Mouse (Mus musculus) hematopoietic stem cell, adult 5-6 weeks (primary cell): ENCODE data around the gene D330020A13Rik. TPM values are rescaled to one million over a fixed set of nuclear protein-coding genes. Genes with fewer than 3 reads are reported as not detected.

Experiments
- ATAC-seq, 2 experiments: fragments of 125-278 bp in 1 of 2; replicated peaks in 1 of 2; 2 replicates each; pipeline ENCODE4 v1.8.0; 2016 to 2017; ENCODE audit warnings: inconsistent platforms in 2 of 2, mild to moderate bottlenecking in 2 of 2, moderate number of reproducible peaks in 2 of 2, low read depth in 1 of 2, moderate TSS enrichment in 1 of 2; ENCODE audit not compliant: low FRiP score in 2 of 2, poor library complexity in 2 of 2, severe bottlenecking in 2 of 2, insufficient read depth in 1 of 2, low TSS enrichment in 1 of 2
- total RNA-seq: library from RNA; stranded (forward); fragments of 172-1452, 232-1000 nt; gene quantifications from 2 replicates; pipeline ENCODE4 v1.2.3, GENCODE M21; 2017

Gene D330020A13Rik
- not detected in 2 replicates for total RNA-seq

DNA sequence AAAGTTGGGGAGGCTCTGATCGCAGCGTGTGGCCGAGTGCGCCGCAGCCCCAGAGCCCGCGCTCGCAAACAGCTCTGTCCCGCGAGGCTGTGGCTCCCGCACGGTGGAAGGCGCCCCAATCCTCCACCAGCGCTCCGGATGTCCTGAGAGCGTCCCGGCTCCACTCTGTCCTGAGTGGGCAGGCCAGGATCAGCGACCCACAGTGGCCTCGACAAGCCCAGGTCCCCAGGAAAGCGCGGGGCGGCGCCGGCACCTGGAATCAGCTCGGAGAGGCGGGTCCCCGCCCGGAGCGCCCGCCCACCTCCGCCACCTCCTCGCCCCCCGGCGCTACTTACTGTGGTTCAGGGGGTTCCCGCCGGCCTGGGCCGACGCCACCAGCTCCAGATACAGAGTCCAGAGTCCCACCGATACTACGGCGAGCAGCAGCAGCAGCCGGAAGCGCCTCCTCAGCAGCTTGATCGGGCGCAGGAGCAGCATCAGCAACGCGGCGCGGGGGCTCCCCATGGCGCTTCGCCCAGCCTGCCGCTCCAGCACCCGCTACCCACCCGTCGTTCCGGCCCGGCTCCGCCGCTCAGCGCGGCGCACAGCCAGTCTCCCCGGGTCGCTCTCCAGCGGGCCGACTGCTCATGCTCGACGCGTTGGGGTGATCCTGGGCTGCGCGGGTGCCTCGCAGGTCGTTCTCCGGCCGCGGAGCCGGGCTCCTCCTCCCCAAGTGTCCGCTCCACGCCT lies at the start of gene D330020A13Rik, which contains the start of gene B4galnt3:
Gene D330020A13Rik, plus strand, starts transcription at position 309 of the 729 bp plus-strand sequence.
Gene B4galnt3, minus strand, starts transcription at position 504 of the 729 bp plus-strand sequence.
- peak; percentile 12 to 49; a peak in 3 of 4 replicates for ATAC-seq

- ATAC-seq = no peak
Measured at GRCm38 (mm10) chr6:120246676-120247075, 47.5 kb upstream of the D330020A13Rik start.

- ATAC-seq = no peak
Measured at GRCm38 (mm10) chr6:120249831-120250230, 44.3 kb upstream of the D330020A13Rik start.

GRCm38 (mm10) chr6:120251010-120251409 lies 43.2 kb upstream of the D330020A13Rik start:
- ATAC-seq = no peak

GRCm38 (mm10) chr6:120252741-120253140 lies 41.4 kb upstream of the D330020A13Rik start:
- ATAC-seq = no peak

DNA sequence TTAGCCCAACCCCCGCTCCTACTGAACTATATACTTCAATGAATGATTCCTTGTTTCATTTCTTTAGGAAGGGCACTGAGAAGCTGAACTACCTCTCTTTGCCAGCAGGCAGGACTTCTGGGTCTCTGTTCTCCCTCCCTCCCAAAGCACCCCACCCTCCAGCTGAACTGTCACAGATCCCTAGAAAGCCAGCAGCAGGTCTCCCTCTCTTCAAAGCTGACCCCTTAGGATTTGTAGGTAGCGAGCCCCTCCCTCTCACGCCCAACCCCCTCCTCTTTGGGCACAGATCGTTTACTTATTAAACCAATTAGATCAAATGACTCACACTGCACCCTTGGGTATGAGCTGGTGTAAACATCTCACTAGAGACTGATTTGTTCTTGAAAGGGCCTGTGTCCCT lies 39.5 kb upstream of the D330020A13Rik start:
- ATAC-seq = no peak

DNA sequence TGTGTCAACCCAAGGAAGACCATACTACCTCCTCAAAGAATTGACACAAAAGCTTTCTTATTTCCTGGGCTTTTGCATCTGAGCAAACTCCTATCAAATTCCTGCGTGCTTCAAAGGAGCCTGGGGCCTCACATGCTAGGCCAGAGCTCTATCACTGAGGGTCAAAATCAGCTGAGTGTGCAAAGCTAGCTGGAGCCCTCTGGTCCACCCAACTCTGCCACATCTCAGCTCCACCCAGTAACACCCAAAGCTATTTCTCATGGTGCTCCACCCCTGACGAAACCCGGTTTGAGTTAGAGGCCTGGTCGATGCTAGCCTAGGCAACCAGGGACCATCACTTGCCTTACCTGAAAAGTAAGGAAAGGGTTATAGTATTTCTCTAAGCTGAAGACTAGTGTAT lies 39.0 kb upstream of the D330020A13Rik start:
- no peak for ATAC-seq

GRCm38 (mm10) chr6:120255701-120256100 lies 38.5 kb upstream of the D330020A13Rik start:
- ATAC-seq = peak in 1 of 2 experiments; percentile 41; a peak in 2 of 4 replicates

- no peak for ATAC-seq
Measured at GRCm38 (mm10) chr6:120256431-120256935, 37.7 kb upstream of the D330020A13Rik start.

- no peak for ATAC-seq
Measured at GRCm38 (mm10) chr6:120259481-120259880, 34.7 kb upstream of the D330020A13Rik start.

GRCm38 (mm10) chr6:120262886-120263531 lies 31.2 kb upstream of the D330020A13Rik start:
- ATAC-seq = no peak

DNA sequence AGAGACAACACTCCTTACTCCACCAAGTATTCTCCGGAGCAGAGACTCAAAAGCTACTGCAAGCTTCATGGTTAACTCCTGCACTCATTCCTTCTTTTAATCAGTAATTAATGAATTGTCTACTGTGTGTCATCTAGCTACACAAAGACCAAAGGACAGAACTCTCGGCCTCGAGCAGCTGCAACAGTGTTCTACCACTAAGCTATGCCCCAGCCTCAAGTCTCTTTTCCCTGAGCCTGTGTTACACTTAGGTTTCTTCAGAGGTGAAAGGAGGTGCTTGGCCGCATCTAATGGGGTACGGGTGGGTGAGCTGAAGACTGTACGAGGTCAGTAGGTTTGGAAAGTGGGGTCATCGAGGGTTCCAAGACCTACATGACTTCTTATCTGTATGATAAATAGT lies 30.6 kb upstream of the D330020A13Rik start:
- ATAC-seq = no peak

DNA sequence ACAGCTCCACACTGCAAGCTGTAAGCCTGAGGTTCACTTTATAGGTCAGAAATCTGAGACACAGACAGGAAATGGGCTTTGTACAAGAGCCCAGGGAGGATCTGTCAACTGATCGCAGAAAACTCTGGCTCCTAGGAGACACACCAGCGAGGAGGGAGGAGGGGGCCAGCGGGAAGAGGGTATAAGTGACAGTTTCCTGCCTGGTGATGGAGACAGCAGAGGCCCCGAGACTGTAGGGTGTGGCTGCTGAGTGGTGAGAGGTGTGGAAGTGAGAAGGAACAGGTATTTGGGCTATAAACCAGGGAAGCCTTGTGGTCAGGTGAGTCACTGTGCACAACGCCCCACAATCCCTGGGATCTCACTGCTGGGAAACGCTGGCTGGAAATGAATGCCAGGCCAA lies 30.0 kb upstream of the D330020A13Rik start:
- no peak for ATAC-seq

DNA sequence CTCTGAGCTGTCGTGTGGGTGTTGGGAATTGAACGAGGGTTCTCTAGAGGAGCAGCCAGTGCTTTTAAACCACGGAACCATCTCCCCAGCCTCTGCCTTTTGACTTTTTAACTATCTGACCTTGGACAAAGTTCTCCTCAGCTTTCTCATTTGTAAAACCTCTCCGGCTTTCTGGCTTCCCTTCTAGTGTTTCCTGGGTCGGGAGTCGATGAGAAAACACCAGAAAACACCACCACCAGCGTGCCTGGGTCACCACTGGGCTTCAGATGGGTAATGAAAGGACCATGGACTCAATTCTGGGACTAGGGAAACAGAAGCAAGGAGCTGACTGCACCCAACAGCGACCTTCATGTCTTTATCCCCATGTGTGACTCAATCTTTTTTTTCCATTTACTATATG lies 20.0 kb upstream of the D330020A13Rik start:
- ATAC-seq = no peak

DNA sequence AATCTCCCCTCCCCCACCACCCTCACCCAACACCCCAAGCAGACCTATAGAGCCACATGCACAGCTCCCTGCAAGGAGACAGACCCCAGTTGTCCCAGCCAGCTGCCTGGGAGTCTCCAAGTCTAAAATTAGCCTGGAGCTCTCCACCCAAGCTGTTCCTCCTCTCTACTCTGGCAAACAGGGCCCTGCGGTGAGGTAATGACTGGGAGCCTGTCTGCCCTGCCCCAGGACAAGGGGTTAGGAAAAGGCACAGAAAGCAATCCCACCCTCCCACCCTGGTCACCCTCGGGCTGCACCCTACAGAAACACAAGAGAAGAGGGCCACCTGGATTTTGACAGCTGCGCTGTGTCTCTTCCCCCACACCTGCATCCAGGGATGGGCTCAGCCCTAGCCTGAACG lies 19.3 kb upstream of the D330020A13Rik start:
- ATAC-seq = no peak

- ATAC-seq = no peak
Measured at GRCm38 (mm10) chr6:120275301-120275700, 18.9 kb upstream of the D330020A13Rik start.

DNA sequence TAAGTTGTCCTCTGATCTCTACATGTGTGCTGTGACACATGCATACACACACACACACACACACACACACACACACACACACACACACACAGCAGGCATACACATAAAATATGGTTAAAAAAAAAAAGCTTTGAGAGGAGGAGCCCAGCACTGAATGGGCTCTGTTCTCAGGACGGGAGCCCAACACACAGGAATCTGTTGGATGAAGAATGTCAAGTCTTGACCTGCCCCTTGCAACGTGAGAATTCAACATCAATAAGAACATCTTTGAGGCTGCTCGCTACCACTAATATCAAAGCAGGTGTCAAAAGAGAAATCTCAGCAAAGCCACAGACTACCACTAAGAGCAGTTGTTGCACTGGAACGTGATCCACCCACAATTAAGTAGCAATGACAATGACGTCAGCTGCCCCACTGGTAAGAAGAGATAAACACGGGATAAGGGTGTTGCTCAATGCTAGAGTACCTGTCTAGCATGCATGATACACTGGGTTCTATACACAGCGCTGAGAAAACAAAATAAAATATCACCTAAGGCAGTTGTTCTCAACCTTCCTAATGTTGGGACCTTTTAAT lies 17.2 kb upstream of the D330020A13Rik start:
- ATAC-seq = no peak

- no peak for ATAC-seq
Measured at GRCm38 (mm10) chr6:120287279-120287678, 6.9 kb upstream of the D330020A13Rik start.
